Mouse (Mus musculus) layer of hippocampus, adult 6 months (tissue): Measurements from ENCODE around the gene Btf3. TPM values are rescaled to one million over a fixed set of nuclear protein-coding genes. Genes with fewer than 3 reads are reported as not detected.

Experiments used
- long read RNA-seq, 2 experiments: library from polyadenylated mRNA; unstranded; transcript quantifications; one replicate each; pipeline ENCODE4 v2.0.0; 2019 to 2020
- polyA plus RNA-seq: library from polyadenylated mRNA; unstranded; fragments of <200 nt; fragmentation: Nextera tagmentation; gene quantifications from 2 replicates; pipeline ENCODE4 v1.2.3, GENCODE M21; 2021

Btf3 gene
- polyA plus RNA-seq: 349 and 389 TPM in 2 replicates
- long read RNA-seq, experiment 1, transcript Btf3-205 (6 exons, 888 nt): major isoform, 346 of 368 reads
- long read RNA-seq, experiment 1, transcript Btf3-201 (6 exons, 1,091 nt): minor isoform, 7 of 368 reads
- long read RNA-seq, experiment 1, partial matches to known transcripts: 8 of 368 reads
- long read RNA-seq, experiment 1, other reads (novel, unspliced or antisense): 2 of 368 reads
- long read RNA-seq, experiment 2, transcript Btf3-205 (6 exons, 888 nt): major isoform, 89 of 95 reads
- long read RNA-seq, experiment 2, partial matches to known transcripts: 2 of 95 reads
- long read RNA-seq, experiment 2, other reads (novel, unspliced or antisense): 0 of 95 reads

DNA sequence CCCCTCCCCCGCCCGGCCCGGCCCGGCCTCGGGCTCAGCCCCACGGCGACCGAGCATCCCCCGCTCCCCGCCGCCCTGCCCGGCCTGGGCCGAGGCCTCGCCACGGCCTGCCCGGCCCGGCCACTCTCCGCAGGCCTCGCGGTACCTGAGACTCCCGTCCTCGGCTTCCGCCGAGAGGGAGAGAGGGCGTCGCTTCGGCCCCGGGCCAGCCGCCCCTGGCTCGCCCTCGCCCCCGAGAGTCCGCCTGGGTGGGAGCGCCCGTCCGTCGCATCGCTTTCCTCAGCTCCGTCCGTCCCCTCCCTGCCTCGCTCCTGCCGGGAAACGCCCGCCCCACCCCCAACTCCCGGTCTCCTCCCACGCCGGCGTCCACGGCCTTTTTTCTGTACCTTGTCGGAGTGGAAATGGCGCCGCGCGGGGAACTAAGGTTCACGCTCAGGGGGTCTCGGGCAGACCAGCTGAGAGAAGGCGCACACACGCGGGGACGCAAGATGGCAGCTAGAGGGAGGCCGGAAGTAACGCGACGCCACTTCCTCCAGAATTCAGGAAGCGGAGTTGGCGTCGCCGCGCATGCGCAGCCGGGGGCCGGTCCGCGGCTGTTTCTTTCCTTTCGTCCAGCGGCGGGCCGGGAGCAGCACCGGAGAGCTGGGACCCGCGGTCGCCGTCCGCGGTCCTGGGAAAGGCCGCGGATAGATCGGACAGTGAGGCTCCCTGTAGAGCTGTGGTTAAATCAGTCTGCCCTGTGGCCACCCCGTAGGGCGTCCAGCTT lies at the start of gene Btf3:
Gene Btf3, minus strand, starts transcription at position 527 of the 766 bp plus-strand sequence.

DNA sequence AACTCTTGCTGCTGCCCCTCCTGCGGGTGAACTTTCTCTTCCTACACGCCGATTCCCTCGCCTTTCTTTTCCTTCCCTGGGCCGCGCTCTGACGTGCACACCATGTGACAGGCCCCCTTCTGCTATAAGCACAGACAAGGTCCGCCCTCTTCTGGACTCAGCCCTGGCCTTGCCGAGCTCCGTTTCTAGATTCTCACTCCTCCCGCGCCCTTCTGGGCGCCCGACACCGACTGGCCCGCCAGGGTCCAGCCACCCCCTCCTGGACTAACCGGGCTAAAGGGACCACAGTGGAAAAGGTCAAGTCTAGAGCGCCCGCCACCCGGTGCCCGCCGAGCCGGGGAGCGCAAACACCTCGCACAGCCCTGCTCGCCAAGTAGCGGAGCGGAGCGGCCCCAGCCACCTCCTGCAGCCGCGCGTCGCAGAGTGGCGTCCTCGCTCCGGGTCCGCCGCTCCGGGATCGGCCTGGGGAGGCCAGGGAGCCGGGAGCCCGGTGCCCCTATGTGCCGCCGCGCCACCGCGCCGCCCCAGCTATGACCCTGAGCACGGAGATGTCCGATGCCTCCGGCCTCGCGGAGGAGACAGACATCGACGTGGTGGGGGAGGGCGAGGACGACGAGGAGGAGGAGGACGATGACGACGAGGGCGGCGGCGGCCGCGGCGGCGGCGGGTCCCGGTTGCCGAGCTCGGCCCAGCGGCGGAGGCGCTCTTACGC lies 37.4 kb upstream of the Btf3 start, which contains the start of gene Foxd1:
Gene Foxd1, plus strand, starts transcription at position 153 of the 712 bp plus-strand sequence.

DNA sequence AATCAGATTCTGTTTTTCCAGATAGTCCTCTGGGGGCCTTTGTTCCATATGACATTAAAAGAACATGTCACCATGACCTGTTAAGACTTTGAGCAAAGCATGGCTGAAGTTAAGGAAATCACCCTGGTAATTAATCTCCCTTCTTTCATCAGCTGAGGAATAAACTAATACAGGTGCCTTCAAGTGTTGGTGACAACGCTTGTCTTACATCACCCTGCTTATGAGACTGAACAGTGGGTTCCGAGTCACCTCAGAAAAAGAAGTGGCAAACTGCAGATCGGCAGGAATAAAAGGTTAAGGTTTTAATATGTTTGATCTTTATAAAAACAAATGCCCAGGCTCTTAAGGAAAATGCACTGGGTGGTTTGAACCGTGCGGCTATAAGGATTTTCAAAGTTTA lies 37.1 kb downstream of the Btf3 start, which contains the start of gene Gm21976:
Gene Gm21976, plus strand, starts transcription at position 202 of the 400 bp plus-strand sequence.

DNA sequence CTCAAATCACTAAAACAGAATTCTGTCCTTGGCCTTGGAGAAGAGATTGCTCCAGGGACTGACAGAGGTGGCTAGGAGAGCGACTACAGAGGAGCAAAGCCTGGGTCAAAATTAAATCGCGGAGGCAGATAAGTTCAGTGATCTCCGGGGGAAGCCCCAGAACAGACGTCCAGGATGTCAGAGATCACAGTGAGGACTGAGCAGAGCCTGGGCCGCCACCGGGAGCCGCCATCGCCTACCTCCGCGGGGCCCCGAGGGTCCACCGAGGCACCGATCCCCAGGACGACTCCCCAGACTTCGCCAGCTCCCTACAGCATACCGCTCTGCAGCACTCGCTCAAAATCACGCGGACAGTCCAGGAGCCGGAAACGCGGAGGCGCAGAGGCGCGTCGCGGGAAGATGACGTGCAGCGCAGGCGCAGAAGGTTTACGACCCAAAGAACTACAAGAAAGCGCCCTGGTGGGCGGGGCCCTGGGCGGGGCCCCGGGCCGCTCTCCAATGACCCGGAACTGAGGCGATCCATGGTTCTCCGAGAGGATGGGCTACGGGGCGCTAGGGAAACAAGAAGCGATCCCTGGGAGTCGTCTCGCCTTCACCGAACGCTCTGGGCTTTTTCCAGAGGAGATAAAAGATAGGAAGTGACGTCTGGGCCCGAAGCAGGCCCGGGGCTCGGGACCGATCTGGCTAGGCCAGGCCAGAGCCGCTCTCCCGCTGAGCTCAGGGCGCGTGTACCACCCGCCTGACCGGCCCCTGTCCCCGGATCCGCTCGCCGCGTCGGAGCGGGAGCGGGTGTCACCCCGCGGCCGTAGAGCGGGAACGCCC lies 54.0 kb downstream of the Btf3 start, which contains the start of the genes Utp15 and Ankra2:
Gene Utp15, minus strand, starts transcription at position 406 of the 822 bp plus-strand sequence.
Gene Ankra2, plus strand, starts transcription at position 439 of the 822 bp plus-strand sequence.

Other genes with a start within 250 kb of the Btf3 start
- gene Arhgef28, start 110.6 kb downstream of the Btf3 start, polyA plus RNA-seq: 49.5 and 54.2 TPM in 2 replicates
- 13.7 and 15.3 TPM in 2 replicates for gene Utp15, start 54.0 kb downstream of the Btf3 start, polyA plus RNA-seq
- gene Ankra2, start 53.9 kb downstream of the Btf3 start, polyA plus RNA-seq: 29.9 and 34.3 TPM in 2 replicates
- gene Gm21976, start 37.1 kb downstream of the Btf3 start, polyA plus RNA-seq: 0.24 TPM in 1 of 2 replicates, not detected in the other
- 0.05 and 0.09 TPM in 2 replicates for gene Foxd1, start 37.2 kb upstream of the Btf3 start, polyA plus RNA-seq
- gene Gm10320, start 175.0 kb upstream of the Btf3 start, polyA plus RNA-seq: 0.79 and 1.7 TPM in 2 replicates